Mouse (Mus musculus) left cerebral cortex, postnatal 25 days (tissue): Measurements from ENCODE around the gene Cdh13. TPM values are rescaled to one million over a fixed set of nuclear protein-coding genes. Genes with fewer than 3 reads are reported as not detected.

Source experiments
- DNase-seq, 2 experiments: peaks; one replicate each; pipeline ENCODE4 v3.0.0; 2022; ENCODE audit warnings: low spot score in 2 of 2, mixed read lengths in 1 of 2
- intact Hi-C: fragments of 180-260 bp; cut with DNase I; formaldehyde crosslinking; loops from one replicate; pipeline ENCODE4 v1.15.1; 2025
- total RNA-seq, 2 experiments: library from RNA; stranded (reverse); gene quantifications; 2 replicates each; pipeline ENCODE4 v1.2.3; 2021

Gene Cdh13
- total RNA-seq, 2 experiments from 2014 or later: 82.4 to 86.1 TPM

DNA sequence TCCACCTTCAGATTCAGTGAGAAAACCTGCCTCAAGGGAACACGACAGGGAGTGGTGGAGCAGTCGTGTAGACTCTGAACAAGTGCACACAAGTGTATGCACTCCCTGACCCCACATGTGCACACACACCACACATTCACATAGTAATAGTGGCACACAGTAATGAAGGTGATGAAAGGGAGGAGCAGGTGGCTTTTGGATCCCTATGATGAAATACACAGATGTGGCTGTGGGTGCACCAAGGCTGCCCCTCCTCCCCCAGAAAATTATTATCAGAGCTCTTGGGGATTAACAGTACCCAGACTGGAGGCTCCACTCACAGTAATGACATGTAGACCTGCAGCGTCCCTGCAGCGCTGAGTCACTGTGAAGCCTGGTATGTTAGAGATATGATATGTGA is 5.6 kb downstream of the Cdh13 start:
- intact Hi-C loops: loop anchor here (5.0 to 10.0 kb wide), 4 partner anchors 213 to 776 kb away; no protein-coding TSS in a partner anchor
- DNase-seq: no peak

DNA sequence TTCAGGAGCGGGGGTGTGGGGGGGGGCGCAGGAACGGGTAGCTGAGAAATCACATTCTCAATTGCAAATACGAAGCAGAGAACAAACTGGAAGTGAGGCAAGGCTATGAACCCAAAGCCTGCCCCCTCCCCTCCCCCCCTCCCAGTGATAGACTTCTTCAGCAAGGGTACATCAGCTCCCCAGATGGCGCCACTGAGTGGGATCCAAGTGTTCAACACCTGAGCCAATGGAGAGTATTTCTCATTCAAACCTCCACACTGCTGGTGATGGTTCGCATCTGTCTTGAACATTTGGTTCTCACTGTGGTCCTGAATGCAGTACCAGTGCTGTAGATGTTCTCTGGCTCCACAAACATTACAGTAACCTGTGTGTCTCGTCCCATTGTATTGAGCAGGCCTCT is 6.0 kb downstream of the Cdh13 start:
- DNase-seq: no peak
- intact Hi-C loops: loop anchor here (5.0 to 10.0 kb wide), 4 partner anchors 213 to 775 kb away; no protein-coding TSS in a partner anchor

DNA sequence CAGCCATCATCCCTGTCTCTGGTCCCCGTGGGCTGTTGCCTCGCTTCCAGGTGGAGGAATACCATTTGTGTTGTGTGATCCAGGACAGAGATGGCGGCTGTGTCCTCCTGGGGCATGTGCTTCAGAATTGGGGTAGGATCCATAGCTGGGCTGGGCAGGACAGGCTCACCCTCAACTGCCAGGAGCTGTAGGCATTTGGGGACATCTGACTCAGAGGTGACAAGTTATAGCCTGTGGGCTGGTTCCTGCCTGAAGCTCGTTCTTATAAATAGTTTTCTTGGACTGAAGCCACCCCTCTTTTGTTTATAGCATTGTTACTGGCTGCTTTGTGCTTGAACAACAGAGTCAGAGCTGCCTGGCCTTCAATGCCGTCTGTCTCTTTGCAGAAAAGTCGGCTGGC is 6.7 kb downstream of the Cdh13 start:
- peak in 1 of 2 experiments; percentile 53 for DNase-seq
- intact Hi-C loops: no loop called here

DNA sequence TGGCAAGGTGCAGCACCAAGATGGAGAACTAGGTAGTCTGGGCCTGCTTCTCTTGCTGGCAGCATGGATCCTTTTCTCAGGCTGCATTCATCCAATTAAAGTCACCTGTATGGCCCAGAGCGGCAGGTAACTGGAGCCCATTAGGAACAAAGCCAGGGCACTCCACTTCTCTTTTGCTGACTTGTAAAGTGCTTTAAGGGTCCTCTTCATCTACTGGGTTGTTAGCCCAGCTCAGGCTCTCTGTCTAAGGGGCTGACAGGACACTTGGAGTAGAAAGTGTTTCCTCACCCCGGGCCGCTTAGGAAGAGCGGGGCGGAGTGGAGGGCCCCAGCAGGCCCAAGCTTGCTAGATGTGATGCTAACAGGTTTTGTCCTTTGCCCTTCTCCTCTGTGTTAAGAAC is 12.9 kb downstream of the Cdh13 start:
- intact Hi-C loops: no loop called here
- DNase-seq: no peak

DNA sequence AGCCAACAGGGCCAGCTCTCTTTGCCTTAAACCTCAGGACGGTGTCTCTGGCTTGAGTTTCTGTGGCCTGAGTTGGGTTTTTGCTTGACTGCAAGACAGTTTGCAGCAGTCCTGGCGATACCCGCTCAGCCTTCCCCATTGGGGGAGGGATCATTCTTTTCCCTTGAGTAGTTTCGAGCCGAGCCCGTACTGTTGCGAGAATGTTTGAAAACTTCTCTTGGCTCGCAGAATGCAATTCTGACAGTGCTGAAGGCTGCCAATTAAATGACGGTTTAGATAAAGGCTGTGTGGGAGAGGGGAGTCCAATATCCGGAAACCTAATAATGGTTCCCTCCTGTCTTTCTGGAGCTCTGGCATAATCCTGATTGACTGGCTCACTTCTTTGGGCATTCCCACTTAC is 23.4 kb downstream of the Cdh13 start:
- no peak for DNase-seq
- intact Hi-C loops: loop anchor here (2.0 kb wide), 1 partner anchor 60 kb away; no protein-coding TSS in a partner anchor

DNA sequence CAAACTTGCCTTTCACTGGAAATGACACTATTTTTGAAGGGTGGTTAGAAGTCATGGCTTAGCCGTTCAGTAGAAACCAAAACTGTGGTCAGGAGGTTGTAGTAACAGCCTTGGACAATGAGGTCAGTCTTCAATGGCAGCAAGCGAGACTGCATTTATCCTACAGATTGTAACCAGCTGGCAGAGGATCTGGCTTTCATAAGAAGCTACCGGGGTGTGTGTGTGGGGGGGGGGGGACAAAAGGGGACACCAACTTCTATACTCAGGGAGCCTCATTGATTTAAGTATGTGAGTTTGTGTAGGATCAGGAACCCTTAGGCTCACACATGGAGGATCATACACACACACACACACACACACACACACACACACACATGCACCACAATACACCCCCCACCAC is 25.6 kb downstream of the Cdh13 start:
- DNase-seq: no peak
- intact Hi-C loops: no loop called here

DNA sequence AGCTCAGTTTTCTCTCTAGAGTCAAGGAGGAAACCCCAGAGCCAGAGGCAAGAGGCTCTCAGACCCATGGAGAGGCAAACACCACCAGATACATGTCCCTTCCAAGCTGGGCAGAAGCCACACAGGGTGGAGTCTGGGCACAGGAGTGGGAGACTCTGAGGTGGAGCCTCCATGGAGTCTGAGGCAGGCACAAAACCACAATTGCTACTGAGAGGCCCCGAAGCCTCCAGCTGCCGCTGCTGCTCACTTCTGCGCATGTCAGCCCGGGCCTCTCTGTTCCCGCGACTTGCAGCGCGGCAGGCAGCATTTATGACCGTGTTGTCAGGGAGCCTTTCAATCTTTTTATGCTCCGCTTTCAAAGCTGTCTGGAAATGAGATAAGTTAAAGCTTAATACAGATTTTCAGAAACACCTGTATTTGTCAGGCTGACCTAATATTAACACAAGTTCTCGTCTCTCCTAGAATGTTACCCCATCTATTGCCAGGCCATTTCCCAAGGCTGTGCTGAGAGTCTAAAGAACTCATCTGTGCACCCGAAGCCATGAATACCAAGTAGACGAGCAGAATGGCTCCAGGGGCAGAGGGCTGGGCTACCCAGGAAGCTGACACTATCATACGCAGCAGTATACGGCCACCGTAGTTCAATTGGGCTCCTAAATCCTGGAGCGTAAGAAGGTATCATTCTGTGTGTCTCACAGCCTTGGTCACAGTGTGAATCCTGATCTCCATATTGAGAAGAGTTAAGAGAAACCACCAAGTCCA is 30.1 kb downstream of the Cdh13 start:
- intact Hi-C loops: no loop called here
- peak in 1 of 2 experiments; percentile 19 for DNase-seq

DNA sequence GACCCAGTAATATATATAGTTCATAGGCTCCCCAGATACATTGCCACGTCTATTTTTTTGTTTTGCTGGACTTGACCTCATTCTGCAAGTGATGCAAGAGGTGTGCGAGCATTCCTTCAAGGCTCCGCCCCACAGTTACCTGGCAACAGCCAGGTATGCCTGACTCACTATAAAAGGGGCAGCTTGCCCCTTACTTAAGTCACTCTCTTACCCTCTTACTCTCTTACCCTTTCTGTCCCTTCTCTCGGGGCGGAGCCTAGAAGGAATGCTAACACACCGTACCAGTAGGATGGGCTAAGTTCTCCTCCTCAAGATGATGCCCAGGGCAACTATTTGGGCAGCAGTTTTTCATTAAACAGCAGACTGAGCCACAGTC is 30.6 kb downstream of the Cdh13 start:
- intact Hi-C loops: no loop called here
- DNase-seq: no peak

DNA sequence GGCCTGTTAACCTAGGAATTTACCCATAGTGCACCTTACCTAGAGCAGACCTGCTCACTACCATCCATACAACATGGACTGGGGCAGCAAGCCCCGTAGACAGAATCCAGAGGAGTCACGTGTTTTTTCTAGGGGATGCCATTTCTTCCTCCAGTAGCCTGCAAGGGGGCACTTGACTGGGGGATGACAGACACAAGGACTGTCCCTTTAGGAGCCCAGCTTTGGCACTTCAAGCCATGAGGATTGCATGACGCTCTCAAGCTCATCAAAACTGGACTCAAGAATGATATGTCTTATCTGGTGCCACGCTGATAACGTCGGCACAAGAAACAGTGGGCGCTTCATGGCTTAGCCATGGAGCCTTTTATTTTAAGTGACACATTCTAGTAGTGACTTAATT is 31.4 kb downstream of the Cdh13 start:
- intact Hi-C loops: no loop called here
- no peak for DNase-seq

DNA sequence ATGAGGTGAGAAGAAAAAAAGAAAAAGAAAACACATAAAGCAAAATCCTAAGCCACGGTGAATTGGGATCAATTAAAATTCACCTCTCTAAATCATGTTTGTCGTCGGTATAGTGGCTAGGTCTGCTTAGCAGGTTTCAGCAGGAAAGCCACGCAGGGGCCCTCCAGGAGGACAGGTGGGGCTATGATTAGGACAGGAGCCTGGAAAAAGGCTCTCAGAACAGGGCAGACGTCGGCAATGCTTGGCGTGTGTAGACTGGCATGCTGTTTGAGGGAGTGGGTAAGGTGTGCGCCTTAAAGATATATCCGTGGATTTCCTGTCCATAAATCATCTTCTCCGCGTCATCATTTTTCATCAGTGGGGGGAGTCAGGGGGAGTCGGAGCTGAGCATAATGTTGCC is 32.9 kb downstream of the Cdh13 start:
- intact Hi-C loops: no loop called here
- no peak for DNase-seq

DNA sequence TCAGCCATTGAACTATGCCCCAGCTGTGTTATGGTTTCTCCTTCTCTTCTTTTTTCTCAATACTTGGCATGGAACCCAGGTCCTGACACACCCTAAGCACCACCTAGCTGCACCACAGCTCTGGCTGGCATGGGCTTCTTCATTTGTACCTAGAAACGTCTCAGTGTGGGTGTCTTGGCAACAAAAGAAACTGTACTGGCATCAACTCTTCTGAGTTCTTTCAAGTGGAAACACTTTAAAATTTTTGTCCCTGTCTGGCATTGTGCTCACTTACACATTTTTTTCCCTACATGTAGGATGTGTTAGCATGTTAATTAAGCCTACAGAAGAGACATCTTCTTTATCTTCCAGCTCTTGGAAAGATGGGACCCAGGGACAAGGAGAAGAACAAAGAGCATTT is 37.0 kb downstream of the Cdh13 start:
- intact Hi-C loops: loop anchor here (1.0 kb wide), 2 partner anchors 37 to 198 kb away; no protein-coding TSS in a partner anchor
- peak in 1 of 2 experiments; percentile 85 for DNase-seq

DNA sequence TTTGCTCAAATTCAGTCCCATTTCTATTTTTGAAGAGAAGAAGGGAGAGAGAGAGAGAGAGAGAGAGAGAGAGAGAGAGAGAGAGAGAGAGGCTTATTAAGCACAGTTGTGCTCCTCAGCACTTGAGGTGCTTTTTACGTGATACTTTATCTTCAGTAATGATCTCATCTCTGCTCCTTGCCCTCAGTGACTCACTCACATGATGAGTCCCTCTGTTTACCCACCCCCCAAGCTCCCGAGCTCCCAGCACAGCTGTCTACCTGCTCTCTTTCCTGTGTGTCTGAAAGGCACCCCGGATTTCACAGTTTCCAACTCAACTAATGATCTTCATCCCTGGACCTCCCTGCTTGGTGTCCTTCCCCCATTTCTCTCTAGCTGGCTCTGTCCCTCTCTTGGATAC is 39.9 kb downstream of the Cdh13 start:
- DNase-seq: no peak
- intact Hi-C loops: no loop called here

DNA sequence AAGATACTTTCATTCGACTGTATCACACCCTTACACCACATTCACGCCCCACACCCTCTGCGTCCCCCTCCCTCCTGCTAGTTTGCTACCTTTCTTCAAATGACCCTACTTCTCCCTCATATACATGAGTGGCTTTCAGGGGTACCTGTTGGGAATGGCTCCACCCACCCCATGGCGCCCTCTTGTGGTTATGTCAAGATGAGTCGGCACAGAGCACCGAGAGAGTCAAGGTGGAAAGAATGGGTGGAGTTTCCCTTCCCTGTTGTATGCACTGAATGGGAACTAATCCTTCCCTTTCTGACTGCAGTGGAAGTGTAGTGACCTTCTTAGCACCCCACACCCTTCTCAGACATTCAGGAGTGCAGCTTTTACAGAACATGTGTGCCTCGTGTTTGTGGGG is 51.4 kb downstream of the Cdh13 start:
- DNase-seq: no peak
- intact Hi-C loops: no loop called here

DNA sequence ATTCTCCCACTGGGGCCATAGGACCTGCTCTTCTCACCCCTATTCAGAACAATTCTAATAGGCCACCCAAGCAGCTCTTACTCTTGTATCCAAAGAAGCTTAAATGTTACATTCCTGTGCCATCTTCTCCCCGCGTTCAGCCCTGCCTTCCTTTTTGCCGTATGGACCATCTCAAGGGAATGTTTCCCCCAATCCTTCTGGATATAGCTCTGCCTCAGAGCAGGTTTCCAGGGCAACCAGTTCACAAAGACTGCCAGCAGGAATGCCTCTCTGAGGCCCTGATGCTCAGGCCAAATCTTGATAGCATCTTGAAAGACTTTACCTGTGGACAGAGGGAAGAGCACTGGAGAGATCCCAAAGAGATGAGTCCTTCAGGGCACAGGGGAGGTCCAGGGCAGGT is 56.2 kb downstream of the Cdh13 start:
- peak in 1 of 2 experiments; percentile 19 for DNase-seq
- intact Hi-C loops: no loop called here

DNA sequence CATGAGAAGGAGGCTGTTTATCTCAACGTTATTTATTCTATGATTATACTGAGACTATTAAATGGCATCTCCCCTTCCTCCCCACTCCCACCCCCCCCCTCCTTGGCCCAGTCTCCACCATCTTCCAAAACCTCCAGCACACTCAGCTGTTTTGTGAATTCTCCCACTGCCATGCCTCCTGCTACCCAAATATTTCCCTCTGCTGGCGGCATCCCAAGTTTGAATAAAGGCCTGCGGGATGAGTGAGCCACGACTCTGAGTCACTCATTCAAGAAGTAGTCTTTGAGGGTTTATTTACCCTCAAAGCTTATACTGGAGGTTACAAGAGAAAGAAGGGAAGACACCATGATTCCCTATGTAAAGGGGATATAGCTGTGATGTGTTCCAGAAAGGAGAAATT is 59.7 kb downstream of the Cdh13 start:
- intact Hi-C loops: no loop called here
- peak in 1 of 2 experiments; percentile 56 for DNase-seq

DNA sequence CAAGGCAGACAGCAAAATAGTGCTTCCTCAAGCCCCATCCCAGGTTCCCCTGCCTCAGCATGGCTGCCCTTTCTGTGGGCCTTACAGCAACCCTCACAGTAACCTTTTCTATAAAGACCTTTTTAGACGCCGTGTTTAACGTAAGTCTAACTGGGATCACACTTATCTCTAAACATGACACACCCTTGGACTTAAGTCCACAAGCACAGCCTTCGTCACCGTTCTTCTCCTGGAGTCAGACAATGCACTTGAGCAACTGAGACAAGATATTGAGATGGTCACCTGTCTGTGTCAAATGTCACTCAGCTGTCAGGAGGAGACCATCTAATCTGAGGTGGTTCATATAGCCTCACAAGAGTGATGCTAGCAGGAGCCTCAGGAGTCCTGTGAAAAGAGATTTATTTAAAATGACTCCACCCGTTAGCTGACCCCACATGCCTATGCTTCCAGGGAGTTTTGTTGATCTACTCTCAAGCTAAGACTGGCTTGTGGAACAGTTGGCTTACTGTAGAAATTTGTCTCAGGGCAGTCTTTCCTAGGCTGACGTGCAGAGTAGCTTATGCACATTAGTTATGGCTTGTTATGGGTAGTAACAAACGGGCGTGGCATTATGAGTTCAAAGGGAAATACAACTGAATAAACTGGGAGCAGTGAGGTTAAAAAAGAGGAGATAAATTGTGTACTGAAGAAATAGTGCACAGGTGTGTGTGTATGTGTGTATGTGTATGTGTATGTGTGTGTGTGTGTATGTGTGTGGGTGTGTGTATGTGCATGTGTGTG is 65.4 kb downstream of the Cdh13 start:
- no peak for DNase-seq
- intact Hi-C loops: no loop called here

DNA sequence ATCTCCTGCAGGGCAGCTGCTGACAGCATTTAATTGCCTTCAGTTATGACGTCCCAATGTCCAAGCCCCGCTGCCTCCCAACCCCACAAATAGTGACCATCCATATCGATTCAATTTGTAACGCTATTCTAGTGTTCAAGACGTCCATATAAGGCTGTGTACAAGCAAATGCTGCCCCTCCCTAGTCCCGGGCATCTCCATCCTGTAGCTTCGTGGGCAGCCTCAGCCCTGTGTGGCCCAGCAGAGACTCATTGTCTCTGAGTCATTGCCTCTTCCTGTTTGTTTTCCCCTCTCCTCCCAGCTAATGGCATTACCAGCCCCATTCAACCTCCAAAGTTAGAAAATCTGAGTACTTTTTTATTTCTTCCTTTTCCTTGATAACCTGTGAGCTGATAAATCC is 66.6 kb downstream of the Cdh13 start:
- intact Hi-C loops: no loop called here
- DNase-seq: no peak

DNA sequence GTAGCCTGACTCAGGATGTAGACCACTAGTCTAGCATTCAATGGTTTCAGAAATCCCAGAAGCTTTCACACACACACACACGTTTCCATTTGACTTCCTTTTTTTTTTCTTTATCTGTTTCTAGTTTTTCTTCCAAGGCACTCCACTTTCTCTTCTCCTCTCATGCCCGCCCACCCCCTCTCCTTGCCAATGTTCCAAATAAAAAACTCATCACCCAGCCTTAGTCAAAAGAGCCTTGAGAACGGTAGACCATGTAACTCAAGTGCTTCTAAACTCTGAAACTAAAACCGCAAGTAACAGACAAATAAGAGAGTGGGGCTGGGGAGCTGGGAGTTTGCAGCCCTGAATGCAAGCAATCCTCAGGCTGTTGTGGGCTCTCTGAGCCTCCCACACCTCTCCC is 69.5 kb downstream of the Cdh13 start:
- DNase-seq: peak in 1 of 2 experiments; percentile 85
- intact Hi-C loops: no loop called here

DNA sequence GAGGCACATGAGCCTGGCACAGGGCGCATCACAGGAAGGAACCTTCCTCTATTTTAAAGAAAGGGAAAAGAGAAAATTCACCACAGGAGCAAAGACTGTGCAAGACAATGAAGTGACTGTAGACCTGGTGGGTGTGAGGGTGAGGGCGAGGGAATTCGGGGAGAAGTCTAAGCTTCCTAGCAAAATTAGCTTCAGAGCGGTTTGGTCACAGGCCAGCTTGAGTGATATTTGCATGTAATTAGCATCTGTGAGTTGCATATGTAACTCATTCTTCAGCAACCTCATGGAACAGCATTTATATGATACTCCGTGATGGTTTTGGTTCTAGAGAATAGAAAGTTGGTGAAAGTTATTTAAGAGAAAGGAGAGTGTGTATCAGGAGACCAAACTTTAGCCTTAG is 73.5 kb downstream of the Cdh13 start:
- DNase-seq: peak in 1 of 2 experiments; percentile 37
- intact Hi-C loops: loop anchor here (1.0 kb wide), 1 partner anchor 37 kb away; no protein-coding TSS in a partner anchor

DNA sequence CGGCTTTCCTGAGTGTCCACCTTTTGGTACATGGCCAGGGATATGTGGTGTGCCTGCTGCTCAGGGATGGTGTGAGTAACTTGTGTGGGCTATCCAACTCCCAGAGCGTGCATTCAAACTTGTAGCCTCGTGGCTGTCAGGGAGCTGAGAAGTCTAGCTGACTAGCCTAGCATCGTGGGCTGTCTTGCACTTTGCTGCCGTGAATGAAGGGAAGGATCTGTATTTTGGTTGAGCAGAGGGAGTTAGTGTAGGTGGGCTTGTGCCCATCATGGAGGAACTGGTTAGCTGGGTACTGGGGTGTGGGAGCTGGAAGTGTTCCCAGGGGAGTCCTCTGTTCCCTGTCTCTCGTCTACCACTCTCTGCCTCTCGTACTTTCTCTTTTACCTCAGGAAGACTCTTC is 74.1 kb downstream of the Cdh13 start:
- intact Hi-C loops: loop anchor here (1.0 kb wide), 1 partner anchor 37 kb away; no protein-coding TSS in a partner anchor
- DNase-seq: peak in 1 of 2 experiments; percentile 83

DNA sequence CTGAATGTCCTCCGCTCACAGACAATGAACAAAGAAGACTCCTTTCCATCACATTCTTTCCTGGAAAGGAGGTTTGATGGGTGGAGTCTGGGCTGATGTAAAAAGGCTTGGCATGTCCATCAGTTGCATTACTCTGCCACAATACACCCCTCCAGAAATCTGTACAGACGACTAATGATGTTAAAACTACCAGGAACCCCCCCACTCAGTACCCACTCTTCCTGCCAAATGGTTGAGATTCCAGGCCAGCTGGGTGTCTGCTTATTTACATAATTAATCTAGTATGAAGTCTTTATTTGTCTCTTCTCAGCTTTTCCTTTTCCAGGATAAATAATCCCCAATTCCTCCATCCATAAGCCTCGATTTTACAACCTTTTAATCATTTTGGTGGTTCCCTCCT is 80.2 kb downstream of the Cdh13 start:
- intact Hi-C loops: no loop called here
- no peak for DNase-seq
